Mouse (Mus musculus): ENCODE measurements at regions not wholly inside any gene's neighbourhood (a gene's known extent, or its start where the extent isn't known, plus 50 kb on each side); places are given as distances from the start of the nearest gene placed in this dataset.

- Histone ChIP-seq H3K4me3 (replicated peaks) (no peak overlapping the region), H3K36me3 (ENCODE audit: control insufficient read depth) (no peaks in the 10 kb centered on the region), H3K27me3 (ENCODE audit: control insufficient read depth) (no peaks in the 10 kb centered on the region), H3K4me1 (ENCODE audit: control insufficient read depth) (peaks cover 3% of the 10 kb centered on the region), H3K9me3 (ENCODE audit: control insufficient read depth, low read length) (peaks cover 4% of the 10 kb centered on the region)
- TF ChIP-seq TAL1 (IDR thresholded peaks at IDR 0.05; ENCODE audit: low read length) (no peak), GATA1 (IDR thresholded peaks at IDR 0.05; ENCODE audit: low read length) (no peak)
Measured at GRCm38 (mm10) chr14:61762076-61762475, 154.8 kb downstream of the Kcnrg start.

GRCm38 (mm10) chr14:61769881-61770280 lies 162.6 kb downstream of the Kcnrg start:
- Histone ChIP-seq H3K9me3 (ENCODE audit: control insufficient read depth, low read length) (no peaks in the 10 kb centered on the region), H3K27me3 (ENCODE audit: control insufficient read depth) (no peaks in the 10 kb centered on the region), H3K36me3 (ENCODE audit: control insufficient read depth) (no peaks in the 10 kb centered on the region), H3K4me1 (ENCODE audit: control insufficient read depth) (no peaks in the 10 kb centered on the region), H3K4me3 (replicated peaks) (no peak overlapping the region)
- TF ChIP-seq GATA1 (IDR thresholded peaks at IDR 0.05; ENCODE audit: low read length) (no peak), TAL1 (IDR thresholded peaks at IDR 0.05; ENCODE audit: low read length) (no peak)

GRCm38 (mm10) chr14:61774171-61774570 lies 166.9 kb downstream of the Kcnrg start:
- Histone ChIP-seq H3K27me3 (ENCODE audit: control insufficient read depth) (no peaks in the 10 kb centered on the region), H3K36me3 (ENCODE audit: control insufficient read depth) (no peaks in the 10 kb centered on the region), H3K9me3 (ENCODE audit: control insufficient read depth, low read length) (no peaks in the 10 kb centered on the region), H3K4me3 (replicated peaks) (no peak overlapping the region), H3K4me1 (ENCODE audit: control insufficient read depth) (no peaks in the 10 kb centered on the region)
- no peak for TF ChIP-seq GATA1 (IDR thresholded peaks at IDR 0.05; ENCODE audit: low read length)
- TF ChIP-seq TAL1 (IDR thresholded peaks at IDR 0.05; ENCODE audit: low read length): no peak

GRCm38 (mm10) chr14:61778618-61779017 lies 171.4 kb downstream of the Kcnrg start:
- TF ChIP-seq TAL1 (IDR thresholded peaks at IDR 0.05; ENCODE audit: low read length) (no peak), GATA1 (IDR thresholded peaks at IDR 0.05; ENCODE audit: low read length) (no peak)
- Histone ChIP-seq H3K27me3 (ENCODE audit: control insufficient read depth) (no peaks in the 10 kb centered on the region), H3K36me3 (ENCODE audit: control insufficient read depth) (no peaks in the 10 kb centered on the region), H3K9me3 (ENCODE audit: control insufficient read depth, low read length) (no peaks in the 10 kb centered on the region), H3K4me3 (replicated peaks) (no peak overlapping the region), H3K4me1 (ENCODE audit: control insufficient read depth) (no peaks in the 10 kb centered on the region)

GRCm38 (mm10) chr14:61783206-61783605 lies 175.9 kb downstream of the Kcnrg start:
- Histone ChIP-seq H3K27me3 (ENCODE audit: control insufficient read depth) (no peaks in the 10 kb centered on the region), H3K4me3 (replicated peaks) (no peak overlapping the region), H3K4me1 (ENCODE audit: control insufficient read depth) (no peaks in the 10 kb centered on the region), H3K9me3 (ENCODE audit: control insufficient read depth, low read length) (no peaks in the 10 kb centered on the region), H3K36me3 (ENCODE audit: control insufficient read depth) (no peaks in the 10 kb centered on the region)
- TF ChIP-seq TAL1 (IDR thresholded peaks at IDR 0.05; ENCODE audit: low read length): no peak
- TF ChIP-seq GATA1 (IDR thresholded peaks at IDR 0.05; ENCODE audit: low read length): no peak

- no peaks in the 10 kb centered on the region for H3K27me3 ChIP-seq (ENCODE audit: control insufficient read depth)
- no peaks in the 10 kb centered on the region for H3K9me3 ChIP-seq (ENCODE audit: control insufficient read depth, low read length)
- H3K4me3 ChIP-seq (replicated peaks): no peak overlapping the region
- no peaks in the 10 kb centered on the region for H3K36me3 ChIP-seq (ENCODE audit: control insufficient read depth)
- no peak for TF ChIP-seq TAL1 (IDR thresholded peaks at IDR 0.05; ENCODE audit: low read length)
- no peak for TF ChIP-seq GATA1 (IDR thresholded peaks at IDR 0.05; ENCODE audit: low read length)
- H3K4me1 ChIP-seq (ENCODE audit: control insufficient read depth): no peaks in the 10 kb centered on the region
Measured at GRCm38 (mm10) chr14:61784609-61785008, 177.4 kb downstream of the Kcnrg start.

GRCm38 (mm10) chr14:61786031-61786430 lies 178.8 kb downstream of the Kcnrg start:
- H3K9me3 ChIP-seq (ENCODE audit: control insufficient read depth, low read length): no peaks in the 10 kb centered on the region
- no peaks in the 10 kb centered on the region for H3K27me3 ChIP-seq (ENCODE audit: control insufficient read depth)
- H3K36me3 ChIP-seq (ENCODE audit: control insufficient read depth): no peaks in the 10 kb centered on the region
- no peak for TF ChIP-seq TAL1 (IDR thresholded peaks at IDR 0.05; ENCODE audit: low read length)
- TF ChIP-seq GATA1 (IDR thresholded peaks at IDR 0.05; ENCODE audit: low read length): no peak
- H3K4me1 ChIP-seq (ENCODE audit: control insufficient read depth): no peaks in the 10 kb centered on the region
- no peak overlapping the region for H3K4me3 ChIP-seq (replicated peaks)

- peaks cover 2% of the 10 kb centered on the region for H3K9me3 ChIP-seq (ENCODE audit: control insufficient read depth, low read length)
- H3K36me3 ChIP-seq (ENCODE audit: control insufficient read depth): no peaks in the 10 kb centered on the region
- no peak overlapping the region for H3K4me3 ChIP-seq (replicated peaks)
- no peaks in the 10 kb centered on the region for H3K4me1 ChIP-seq (ENCODE audit: control insufficient read depth)
- H3K27me3 ChIP-seq (ENCODE audit: control insufficient read depth): no peaks in the 10 kb centered on the region
- TF ChIP-seq TAL1 (IDR thresholded peaks at IDR 0.05; ENCODE audit: low read length) (no peak), GATA1 (IDR thresholded peaks at IDR 0.05; ENCODE audit: low read length) (no peak)
Measured at GRCm38 (mm10) chr14:61787746-61788145, 180.5 kb downstream of the Kcnrg start.

GRCm38 (mm10) chr14:61788998-61789790 lies 181.9 kb downstream of the Kcnrg start:
- no peaks in the 10 kb centered on the region for H3K27me3 ChIP-seq (ENCODE audit: control insufficient read depth)
- H3K4me1 ChIP-seq (ENCODE audit: control insufficient read depth): no peaks in the 10 kb centered on the region
- TF ChIP-seq TAL1 (IDR thresholded peaks at IDR 0.05; ENCODE audit: low read length): no peak
- no peak for TF ChIP-seq GATA1 (IDR thresholded peaks at IDR 0.05; ENCODE audit: low read length)
- no peaks in the 10 kb centered on the region for H3K36me3 ChIP-seq (ENCODE audit: control insufficient read depth)
- H3K4me3 ChIP-seq (replicated peaks): no peak overlapping the region
- peaks cover 2% of the 10 kb centered on the region for H3K9me3 ChIP-seq (ENCODE audit: control insufficient read depth, low read length)

Data from erythroblast, embryonic 14.5 days (primary cell).